Mouse (Mus musculus) heart, embryonic 16.5 days (tissue): ENCODE measurements at regions not wholly inside any gene's neighbourhood (a gene's known extent, or its start where the extent isn't known, plus 50 kb on each side); places are given as distances from the start of the nearest gene placed in this dataset.

ENCODE experiments used
- ATAC-seq: fragments of 200-750 bp; cut with Nextera tagmentation; replicated peaks from 2 replicates; pipeline ENCODE4 v1.8.0; 2017; ENCODE audit warnings: moderate number of reproducible peaks; ENCODE audit not compliant: insufficient read depth, low FRiP score; ENCODE audit errors: extremely low read depth
- H3K27ac ChIP-seq: fragments of 300-500 bp; sonication (generic); 2 replicates; pipeline ENCODE4 v1.5.1; 2014; ENCODE audit warnings: mild to moderate bottlenecking, low read length, control low read depth, moderate library complexity
- H3K27me3 ChIP-seq: fragments of 300-500 bp; sonication (generic); 2 replicates; pipeline ENCODE4 v1.6.1; 2014; ENCODE audit warnings: low read length, mixed read lengths; ENCODE audit not compliant: control insufficient read depth, insufficient read depth
- H3K36me3 ChIP-seq: fragments of 300-500 bp; sonication (generic); 2 replicates; pipeline ENCODE4 v1.6.1; 2014; ENCODE audit not compliant: control insufficient read depth, insufficient read depth
- H3K4me1 ChIP-seq: fragments of 300-500 bp; sonication (generic); 2 replicates; pipeline ENCODE4 v1.6.1; 2014; ENCODE audit warnings: low read length, mixed read lengths; ENCODE audit not compliant: control insufficient read depth, insufficient read depth
- H3K4me2 ChIP-seq: fragments of 300-500 bp; sonication (generic); 2 replicates; pipeline ENCODE4 v1.6.1; 2014; ENCODE audit warnings: low read depth, mild to moderate bottlenecking, control low read depth, low read length
- H3K4me3 ChIP-seq: fragments of 300-500 bp; sonication (generic); 2 replicates; pipeline ENCODE4 v1.5.1; 2014; ENCODE audit warnings: mild to moderate bottlenecking, control low read depth, low read length
- H3K9ac ChIP-seq: fragments of 300-500 bp; sonication (generic); 2 replicates; pipeline ENCODE4 v1.6.1; 2014; ENCODE audit warnings: low read length, control low read depth
- H3K9me3 ChIP-seq: fragments of 300-500 bp; sonication (generic); replicated peaks from 2 replicates; pipeline ENCODE4 v1.6.1; 2016; ENCODE audit warnings: low read length; ENCODE audit not compliant: control insufficient read depth
- WGBS: fragments of 180-500 bp; shearing (Covaris S2); extraction: QIAGEN DNeasy Blood & Tissue Kit; methylation state at CpG from one replicate; pipeline ENCODE4 v1.1.7; 2014; 5-methylcytosine and 5-hydroxymethylcytosine counted together

DNA sequence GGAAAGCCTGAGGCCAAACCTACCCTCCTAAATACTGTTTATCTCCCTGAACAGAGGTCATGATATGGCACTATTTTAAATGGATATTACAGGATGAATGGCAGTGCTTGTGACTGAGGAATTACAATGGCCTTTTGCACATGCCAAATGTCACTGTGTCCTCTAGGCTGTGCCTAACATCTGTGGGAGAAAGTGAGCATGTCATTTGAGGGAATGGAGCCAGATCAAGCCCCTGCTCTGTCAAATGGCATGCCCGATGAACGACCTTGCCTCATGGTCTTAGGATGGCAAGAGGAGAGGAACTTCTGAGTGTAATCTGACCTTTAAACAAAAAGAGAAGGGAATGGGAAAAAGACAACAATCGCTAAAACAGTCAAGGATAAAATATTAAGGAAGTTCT, 827.0 kb downstream of the Gsdmc2 start:
- Histone ChIP-seq H3K36me3 (no peaks in the 10 kb centered on the region), H3K4me3 (no peak overlapping the region), H3K4me1 (peaks cover 8% of the 10 kb centered on the region), H3K27ac (peak overlapping the region; percentile 43), H3K9me3 (no peaks in the 10 kb centered on the region), H3K4me2 (no peak overlapping the region), H3K9ac (no peak overlapping the region; the same call in 1 of the 2 replicates), H3K27me3 (no peaks in the 10 kb centered on the region)
- ATAC-seq: 0 out of 2 replicates have a peak, but pooled peaks have one; percentile 18
- WGBS: 49% methylated on average over 3 of the region's 3 CpGs

DNA sequence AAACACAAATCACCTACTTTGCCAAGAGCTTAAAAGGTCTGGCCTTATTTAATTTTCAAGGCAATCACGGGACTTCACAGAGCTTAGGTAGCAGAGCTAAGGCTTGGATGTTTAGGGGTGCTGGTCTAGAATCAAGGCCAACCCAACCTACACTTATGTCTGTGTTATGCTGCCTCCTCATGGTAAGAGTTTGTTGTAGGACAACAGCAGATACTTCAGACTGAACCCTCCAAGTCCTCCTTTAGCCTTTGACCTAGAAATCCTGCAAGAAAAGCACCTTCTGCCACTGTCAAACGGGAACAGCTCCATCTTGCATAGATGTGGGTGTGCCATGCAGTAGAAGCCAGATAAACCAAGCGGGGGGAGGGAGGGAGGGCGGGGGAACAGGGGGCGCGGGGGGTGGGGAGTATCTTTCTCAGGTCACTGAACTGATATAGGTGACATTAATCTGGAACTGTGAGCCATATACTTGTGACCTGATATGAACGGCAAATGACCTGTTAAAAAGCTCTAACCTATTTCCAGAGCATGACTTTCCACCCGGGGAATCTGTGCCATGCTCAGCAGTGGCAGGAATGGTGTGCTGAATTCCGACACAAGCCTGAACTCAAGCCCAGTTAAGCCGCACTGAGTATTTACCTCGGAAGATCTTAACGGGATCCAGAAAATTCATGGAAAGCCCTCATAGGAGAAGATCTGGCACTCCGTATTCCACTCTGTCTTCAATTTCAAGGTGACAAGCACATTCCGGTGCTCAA, 838.3 kb downstream of the Gsdmc2 start:
- Histone ChIP-seq H3K27ac (peak overlapping the region; percentile 62), H3K27me3 (no peaks in the 10 kb centered on the region), H3K36me3 (no peaks in the 10 kb centered on the region), H3K4me3 (no peak overlapping the region), H3K9me3 (no peaks in the 10 kb centered on the region), H3K4me2 (no peak overlapping the region), H3K4me1 (no peaks in the 10 kb centered on the region), H3K9ac (no peak overlapping the region)
- whole genome bisulfite sequencing: 54% methylated on average over 14 of the region's 14 CpGs
- peak; percentile 76 for ATAC-seq

DNA sequence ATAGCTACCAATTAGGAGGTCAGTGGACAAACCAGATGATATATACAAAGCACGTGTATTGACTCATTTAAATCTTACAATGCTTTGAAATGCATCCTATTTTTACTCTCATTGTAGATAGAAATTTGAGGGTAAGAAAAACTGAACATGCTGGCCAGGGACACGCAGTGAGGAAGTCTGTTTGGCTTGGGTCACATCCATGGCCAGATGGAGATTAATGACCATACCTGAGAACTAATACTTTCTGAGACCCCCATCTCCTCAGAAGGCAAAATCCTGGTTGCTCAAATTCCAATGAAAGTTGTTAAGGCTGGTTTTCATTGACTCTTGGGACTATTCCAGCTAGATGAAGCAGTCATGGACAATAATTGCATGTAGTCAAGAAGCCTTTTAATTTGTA, 850.3 kb downstream of the Gsdmc2 start:
- Histone ChIP-seq H3K4me1 (no peaks in the 10 kb centered on the region), H3K9ac (no peak overlapping the region), H3K4me2 (no peak overlapping the region), H3K27me3 (no peaks in the 10 kb centered on the region), H3K36me3 (no peaks in the 10 kb centered on the region), H3K9me3 (no peaks in the 10 kb centered on the region), H3K27ac (no peak overlapping the region), H3K4me3 (no peak overlapping the region)
- WGBS: 74% methylated on average over 2 of the region's 2 CpGs
- no peak for ATAC-seq

DNA sequence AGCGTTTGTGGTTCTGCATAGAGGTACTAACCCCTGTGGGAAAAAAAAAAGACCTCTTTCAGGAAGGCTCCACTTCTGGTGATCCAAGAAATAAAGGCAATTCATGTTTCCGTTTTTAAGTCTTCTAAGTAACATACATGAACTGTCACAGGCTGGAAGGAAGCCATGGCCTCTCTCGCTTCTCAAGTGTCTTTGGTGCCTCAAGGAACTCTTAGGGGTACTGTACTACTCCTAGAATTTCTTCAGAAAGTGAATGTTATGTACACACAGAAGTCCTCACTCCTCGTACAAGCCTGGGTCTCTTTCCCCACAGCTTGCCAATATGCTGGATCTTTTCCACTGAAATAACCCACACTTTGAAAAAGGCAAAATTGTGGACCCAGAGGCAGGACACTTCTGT, 858.1 kb downstream of the Gsdmc2 start:
- WGBS: 63% methylated on average over 4 of the region's 4 CpGs
- H3K27ac ChIP-seq: no peak overlapping the region
- H3K9ac ChIP-seq: no peak overlapping the region
- no peak overlapping the region for H3K4me2 ChIP-seq
- H3K4me1 ChIP-seq: no peaks in the 10 kb centered on the region
- no peaks in the 10 kb centered on the region for H3K36me3 ChIP-seq
- H3K4me3 ChIP-seq: no peak overlapping the region
- no peak for ATAC-seq
- no peaks in the 10 kb centered on the region for H3K9me3 ChIP-seq
- H3K27me3 ChIP-seq: no peaks in the 10 kb centered on the region

DNA sequence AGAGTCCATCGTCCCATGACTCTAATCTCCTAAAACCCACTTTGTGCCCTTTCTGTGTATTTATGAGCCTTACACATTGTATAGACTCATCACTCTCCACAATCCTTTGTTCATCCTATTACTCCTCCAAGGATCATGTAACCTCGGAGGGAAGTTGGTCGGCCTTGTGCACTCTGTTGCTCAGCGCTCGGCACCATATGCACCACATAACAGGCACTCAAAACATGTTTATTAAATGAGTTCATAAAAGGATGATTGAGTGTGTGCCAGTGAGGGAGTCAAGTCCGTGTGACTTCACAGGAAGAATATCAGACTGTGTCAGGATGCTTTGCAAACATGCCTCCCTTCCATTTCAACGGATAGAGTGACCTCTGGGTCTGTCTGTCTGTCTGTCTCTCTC, 858.8 kb downstream of the Gsdmc2 start:
- Histone ChIP-seq H3K9ac (no peak overlapping the region), H3K27ac (no peak overlapping the region), H3K36me3 (no peaks in the 10 kb centered on the region), H3K27me3 (no peaks in the 10 kb centered on the region), H3K9me3 (no peaks in the 10 kb centered on the region), H3K4me3 (no peak overlapping the region), H3K4me2 (no peak overlapping the region), H3K4me1 (no peaks in the 10 kb centered on the region)
- no peak for ATAC-seq
- WGBS: 65% methylated on average over 7 of the region's 7 CpGs

DNA sequence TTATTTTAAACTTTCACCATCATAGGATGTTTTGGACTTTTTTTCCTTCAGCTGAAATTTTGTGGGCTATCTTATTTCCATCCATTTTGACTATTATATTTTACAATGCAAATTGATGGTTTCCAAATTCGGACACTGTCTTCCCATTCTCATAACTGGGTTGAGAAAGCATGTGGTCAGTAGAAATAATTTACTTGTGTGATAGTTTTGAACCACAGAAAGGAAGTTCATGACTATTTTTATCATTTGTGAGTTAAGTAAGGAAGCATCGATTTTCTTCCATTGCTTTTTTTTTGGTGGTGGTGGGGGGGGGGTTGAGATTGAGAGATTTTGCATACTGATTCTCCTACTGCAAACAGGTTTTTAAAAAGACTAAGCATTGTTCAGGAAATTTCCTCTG, 874.4 kb downstream of the Gsdmc2 start:
- Histone ChIP-seq H3K4me2 (no peak overlapping the region), H3K27ac (no peak overlapping the region), H3K9me3 (no peaks in the 10 kb centered on the region), H3K27me3 (no peaks in the 10 kb centered on the region), H3K9ac (no peak overlapping the region), H3K36me3 (no peaks in the 10 kb centered on the region), H3K4me3 (no peak overlapping the region), H3K4me1 (no peaks in the 10 kb centered on the region)
- 71% methylated on average over 2 of the region's 2 CpGs for WGBS
- ATAC-seq: no peak

DNA sequence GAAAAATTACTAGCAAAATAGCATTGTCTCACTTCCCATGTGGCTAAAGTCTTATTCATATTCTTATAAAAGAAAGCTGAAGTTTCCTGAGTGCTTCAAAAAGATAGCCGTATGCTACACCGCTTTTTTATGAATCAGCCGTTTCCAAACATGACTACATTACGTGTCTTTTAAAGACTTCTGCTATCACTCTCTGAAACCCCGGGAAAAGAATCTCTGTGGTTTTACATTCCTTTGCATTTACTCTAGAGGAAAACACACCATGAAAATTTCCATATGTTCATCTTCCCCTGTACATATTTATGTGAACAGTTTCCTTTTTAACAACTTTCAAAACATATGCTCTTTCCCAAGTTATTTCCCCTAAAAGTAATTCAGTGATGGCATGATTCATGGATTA, 882.3 kb downstream of the Gsdmc2 start:
- Histone ChIP-seq H3K36me3 (no peaks in the 10 kb centered on the region), H3K27me3 (no peaks in the 10 kb centered on the region), H3K4me1 (no peaks in the 10 kb centered on the region), H3K9ac (no peak overlapping the region), H3K27ac (no peak overlapping the region; the same call in 1 of the 2 replicates), H3K4me3 (no peak overlapping the region), H3K9me3 (no peaks in the 10 kb centered on the region), H3K4me2 (no peak overlapping the region)
- 61% methylated on average over 5 of the region's 5 CpGs for WGBS
- ATAC-seq: no peak

DNA sequence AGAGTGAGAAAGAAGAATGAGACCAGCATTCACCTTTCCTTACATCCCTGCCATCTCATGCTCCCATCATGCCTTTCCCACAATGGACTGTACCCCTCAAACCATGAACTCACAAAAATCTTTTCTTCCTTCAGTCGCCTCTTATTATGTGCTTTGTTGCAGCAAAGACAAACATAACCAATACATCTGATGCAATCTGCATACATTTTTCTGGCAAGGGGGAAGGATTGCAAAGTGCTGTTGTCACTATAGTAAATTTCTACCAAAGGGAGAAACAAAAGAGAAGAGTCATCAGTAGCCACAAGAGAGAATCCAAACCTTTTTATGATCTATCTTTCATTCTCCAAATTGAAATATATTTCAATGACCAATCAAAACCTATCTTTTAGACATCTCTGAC, 884.4 kb downstream of the Gsdmc2 start:
- Histone ChIP-seq H3K36me3 (no peaks in the 10 kb centered on the region), H3K9ac (no peak overlapping the region), H3K4me3 (no peak overlapping the region), H3K27ac (no peak overlapping the region), H3K9me3 (no peaks in the 10 kb centered on the region), H3K4me2 (no peak overlapping the region), H3K4me1 (no peaks in the 10 kb centered on the region), H3K27me3 (no peaks in the 10 kb centered on the region)
- ATAC-seq: no peak
- WGBS: 97% methylated on average over 1 of the region's 1 CpGs

DNA sequence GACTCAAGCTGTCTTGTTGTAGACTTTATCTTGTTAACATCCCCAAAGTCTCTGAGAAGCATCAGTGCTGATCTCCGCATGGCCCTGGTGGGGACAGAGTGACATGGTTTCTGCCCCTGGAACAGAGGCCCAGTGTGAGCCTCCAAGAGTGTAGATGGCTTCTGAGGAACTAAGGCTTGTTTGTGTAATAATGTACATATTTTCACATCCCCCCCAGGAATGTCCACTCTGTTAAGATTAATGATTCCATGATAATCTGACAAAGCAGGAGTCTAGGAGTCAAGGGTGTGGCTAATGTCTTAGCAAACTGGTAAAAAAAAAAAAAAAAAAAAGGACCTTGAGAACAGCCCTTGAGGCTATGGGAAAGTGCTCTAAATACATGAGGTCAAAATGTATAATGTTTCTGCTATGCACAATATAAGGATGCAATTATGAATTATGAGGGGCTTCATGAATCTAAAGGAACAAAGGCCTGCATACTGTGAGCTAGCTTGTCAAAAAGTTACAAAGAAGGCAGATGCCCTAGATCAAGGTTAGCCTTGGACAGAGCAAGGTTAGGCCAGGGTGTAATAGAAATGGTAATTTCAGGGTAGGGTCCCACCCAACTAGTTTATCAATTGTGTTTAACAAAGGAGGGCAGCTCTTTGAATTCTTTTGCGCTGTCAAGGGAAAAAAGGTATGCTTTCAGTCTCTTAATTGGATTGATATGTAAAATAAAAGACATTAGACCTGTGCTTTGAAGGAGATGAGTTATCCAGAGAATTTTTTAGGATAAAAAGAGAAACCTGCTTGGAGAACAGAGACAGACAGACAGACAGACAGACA, 886.3 kb downstream of the Gsdmc2 start:
- H3K4me3 ChIP-seq: no peak overlapping the region

More for the DNA sequence above, 886.3 kb downstream of the Gsdmc2 start:
- Histone ChIP-seq H3K27me3 (no peaks in the 10 kb centered on the region), H3K9ac (no peak overlapping the region), H3K36me3 (no peaks in the 10 kb centered on the region), H3K9me3 (no peaks in the 10 kb centered on the region), H3K4me1 (peaks cover 2% of the 10 kb centered on the region; the same call in 1 of the 2 replicates), H3K4me2 (no peak overlapping the region), H3K27ac (no peak overlapping the region)
- no peak for ATAC-seq
- WGBS: 95% methylated on average over 2 of the region's 2 CpGs
